Mouse (Mus musculus): ENCODE measurements around the gene Taar2. TPM values are rescaled to one million over a fixed set of nuclear protein-coding genes. Genes with fewer than 3 reads are reported as not detected.

Gene Taar2
- polyA plus RNA-seq (2015; fragmentation: Nextera tagmentation; extraction: Ambion mirVana) = not detected in 2 replicates

DNA sequence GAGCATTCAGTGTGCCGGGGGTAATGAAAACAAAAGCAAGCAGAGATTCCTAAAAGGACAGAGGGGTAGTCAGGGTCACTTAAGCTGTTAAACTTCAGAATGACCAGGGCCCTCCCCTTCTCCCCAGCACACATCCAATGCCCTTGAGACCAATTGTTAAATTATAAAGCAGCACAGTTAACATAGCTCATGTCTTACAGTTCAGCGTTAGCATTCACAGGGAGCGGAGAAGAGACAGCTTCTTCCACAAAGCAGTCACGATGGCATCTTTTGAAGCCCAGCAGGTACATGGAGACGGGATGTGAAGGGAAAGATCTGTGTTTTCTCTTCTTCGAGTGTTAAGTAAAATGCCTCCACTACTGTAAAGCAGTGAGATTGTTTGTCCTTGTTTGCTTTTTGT is at the start of gene Taar2:
Gene Taar2 (plus strand): TSS at position 261 of the 400 bp plus-strand sequence.
- H3K4me1 ChIP-seq = no peaks in the 10 kb centered on the region
- no peak within 1 kb of the TSS for H3K4me2 ChIP-seq
- H3K36me3 ChIP-seq = no peaks in the 10 kb centered on the region
- no peak within 1 kb of the TSS for H3K9ac ChIP-seq
- no peak within 1 kb of the TSS for H3K4me3 ChIP-seq
- 56% methylated on average over 6 of the region's 6 CpGs for WGBS
- H3K9me3 ChIP-seq = no peaks in the 10 kb centered on the region
- no peak for ATAC-seq (ENCODE audit: insufficient number of reproducible peaks, low FRiP score, low TSS enrichment, low read depth)
- H3K27ac ChIP-seq = no peak within 1 kb of the TSS
- H3K27me3 ChIP-seq = no peaks in the 10 kb centered on the region

DNA sequence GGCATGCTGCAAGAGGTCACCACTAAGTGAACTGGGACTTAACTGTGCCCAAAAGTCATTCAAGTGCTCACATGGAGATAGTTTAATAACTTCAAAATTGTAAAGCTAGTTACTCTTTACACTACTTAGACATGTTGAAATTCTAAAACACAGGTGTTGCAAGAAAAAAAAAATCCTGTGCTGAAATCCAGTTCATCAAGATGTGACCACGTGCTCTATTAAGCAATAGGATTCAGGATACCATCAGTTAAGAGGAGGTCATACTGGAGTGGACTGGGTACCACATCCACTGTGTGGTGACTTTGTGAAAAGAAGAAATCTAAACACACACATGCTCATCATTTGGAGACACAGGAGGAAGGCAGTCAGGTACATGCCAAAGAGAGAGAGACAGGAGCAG is 45.4 kb upstream of the Taar2 start:
- H3K9me3 ChIP-seq = no peaks in the 10 kb centered on the region
- H3K36me3 ChIP-seq = no peaks in the 10 kb centered on the region
- H3K27me3 ChIP-seq = no peaks in the 10 kb centered on the region
- H3K9ac ChIP-seq = no peak overlapping the region
- 87% methylated on average over 1 of the region's 1 CpGs for WGBS
- no peak overlapping the region for H3K4me3 ChIP-seq
- H3K4me1 ChIP-seq = no peaks in the 10 kb centered on the region
- no peak for ATAC-seq (ENCODE audit: insufficient number of reproducible peaks, low FRiP score, low TSS enrichment, low read depth)
- H3K4me2 ChIP-seq = no peak overlapping the region
- H3K27ac ChIP-seq = no peak overlapping the region

DNA sequence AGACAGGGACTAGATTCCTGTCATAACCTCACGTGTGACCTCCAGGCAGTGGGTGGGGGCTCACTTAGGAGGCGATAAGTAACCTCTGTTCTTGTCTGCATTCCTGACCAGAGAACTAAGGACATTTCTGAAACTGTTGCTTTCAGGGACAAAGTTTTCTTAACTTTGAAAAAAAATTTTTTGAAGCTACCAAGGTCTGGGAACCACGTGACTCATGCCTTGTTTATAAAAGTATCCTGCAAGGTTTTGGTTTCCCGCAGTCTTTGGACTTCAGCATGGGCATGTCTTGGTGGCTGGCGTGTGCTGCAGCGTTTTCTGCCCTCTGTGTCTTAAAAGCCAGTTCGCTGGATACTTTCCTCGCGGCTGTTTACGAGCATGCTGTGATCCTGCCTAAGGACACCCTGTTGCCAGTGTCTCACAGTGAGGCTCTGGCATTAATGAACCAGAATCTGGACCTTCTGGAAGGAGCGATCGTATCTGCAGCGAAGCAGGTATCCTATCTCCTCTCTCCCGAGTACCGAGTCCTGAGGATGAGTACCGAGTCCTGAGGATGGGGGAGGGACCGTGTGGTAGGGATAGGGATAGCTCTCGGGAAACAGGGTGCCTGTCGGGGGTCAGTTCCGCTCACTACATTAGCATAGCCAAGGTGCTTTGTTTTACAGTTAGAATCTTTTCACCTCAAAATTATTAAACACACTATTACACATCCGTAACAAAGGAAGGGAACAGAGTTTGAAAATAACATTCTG is 43.6 kb upstream of the Taar2 start, which contains the start of gene Vnn1:
Gene Vnn1 (plus strand): TSS at position 88 of the 749 bp plus-strand sequence.
- Histone ChIP-seq H3K9ac (no peak within 1 kb of the TSS), H3K36me3 (no peaks in the 10 kb centered on the region), H3K4me2 (peak within 1 kb of the TSS; percentile 52), H3K27ac (no peak within 1 kb of the TSS), H3K4me3 (peak within 1 kb of the TSS; percentile 31), H3K9me3 (no peaks in the 10 kb centered on the region), H3K27me3 (no peaks in the 10 kb centered on the region), H3K4me1 (no peaks in the 10 kb centered on the region)
- ATAC-seq (ENCODE audit: insufficient number of reproducible peaks, low FRiP score, low TSS enrichment, low read depth) = no peak
- 17% methylated on average over 21 of the region's 21 CpGs for WGBS

DNA sequence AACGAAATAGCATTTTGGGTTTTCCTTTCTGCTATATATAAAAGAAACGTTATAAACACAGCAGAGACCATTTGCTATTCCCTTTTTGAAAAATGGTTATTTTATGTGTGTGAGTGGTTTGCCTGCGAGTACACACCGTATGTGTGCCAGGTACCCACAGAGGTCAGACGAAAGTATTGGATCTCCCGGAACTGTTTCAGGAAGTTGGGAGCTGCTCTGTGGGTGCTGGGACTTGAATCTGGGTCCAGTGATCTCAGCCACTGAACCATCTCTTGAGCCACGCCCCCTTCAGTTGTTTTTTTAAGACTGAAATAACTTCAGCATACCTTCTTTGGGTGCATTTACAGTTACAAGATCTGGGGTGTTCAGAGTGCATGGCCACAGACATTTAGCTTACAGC is 43.0 kb upstream of the Taar2 start:
- WGBS = 55% methylated on average over 7 of the region's 7 CpGs
- H3K36me3 ChIP-seq = no peaks in the 10 kb centered on the region
- H3K4me3 ChIP-seq = no peak overlapping the region
- H3K9me3 ChIP-seq = no peaks in the 10 kb centered on the region
- no peaks in the 10 kb centered on the region for H3K4me1 ChIP-seq
- no peak overlapping the region for H3K9ac ChIP-seq
- no peak overlapping the region for H3K4me2 ChIP-seq
- H3K27ac ChIP-seq = no peak overlapping the region
- H3K27me3 ChIP-seq = no peaks in the 10 kb centered on the region
- ATAC-seq (ENCODE audit: insufficient number of reproducible peaks, low FRiP score, low TSS enrichment, low read depth) = no peak

DNA sequence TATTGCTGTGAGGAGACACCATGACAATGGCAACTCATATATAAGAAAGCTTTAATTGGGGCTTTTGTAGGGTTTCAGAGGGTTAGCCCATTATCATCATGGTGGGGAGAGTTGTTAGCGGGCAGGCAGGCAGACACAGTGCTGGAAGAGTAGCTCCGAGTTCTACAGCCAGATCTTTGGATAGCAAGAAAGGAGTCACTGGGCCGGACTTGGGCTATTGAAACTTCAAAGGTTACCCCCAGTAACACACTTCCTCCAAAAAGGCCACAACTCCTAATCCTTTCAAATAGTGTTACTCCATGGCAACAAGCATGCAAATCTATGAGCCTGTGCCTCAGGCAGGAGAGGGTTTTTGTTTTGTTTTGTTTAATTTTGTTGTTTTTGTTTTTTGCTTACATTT is 37.3 kb upstream of the Taar2 start:
- Histone ChIP-seq H3K4me2 (no peak overlapping the region), H3K27ac (no peak overlapping the region), H3K36me3 (no peaks in the 10 kb centered on the region), H3K4me3 (no peak overlapping the region), H3K27me3 (no peaks in the 10 kb centered on the region), H3K9me3 (no peaks in the 10 kb centered on the region), H3K4me1 (no peaks in the 10 kb centered on the region), H3K9ac (no peak overlapping the region)
- no peak for ATAC-seq (ENCODE audit: insufficient number of reproducible peaks, low FRiP score, low TSS enrichment, low read depth)
- 82% methylated on average over 3 of the region's 3 CpGs for WGBS

DNA sequence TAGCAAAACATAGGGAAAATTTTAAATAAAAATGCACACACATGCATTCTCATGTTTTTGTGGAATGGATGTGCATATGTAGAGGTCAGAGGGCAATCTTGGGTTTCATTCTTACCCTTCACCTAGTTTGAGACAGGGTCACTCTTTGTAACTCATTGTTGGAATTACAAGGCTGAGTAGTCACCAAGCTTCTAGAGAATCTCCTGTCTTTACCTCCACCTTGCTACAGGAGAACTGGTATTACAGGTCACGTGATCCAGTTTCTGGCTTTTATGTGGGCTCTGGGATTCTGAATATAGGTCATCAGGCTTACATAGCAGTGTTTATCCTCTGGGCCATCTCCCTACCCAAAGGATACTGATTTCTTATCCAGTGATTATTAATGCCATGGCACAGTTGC is 32.7 kb upstream of the Taar2 start:
- H3K4me3 ChIP-seq = no peak overlapping the region
- no peak overlapping the region for H3K4me2 ChIP-seq
- no peak for ATAC-seq (ENCODE audit: insufficient number of reproducible peaks, low FRiP score, low TSS enrichment, low read depth)
- no peak overlapping the region for H3K27ac ChIP-seq
- no peaks in the 10 kb centered on the region for H3K9me3 ChIP-seq
- H3K36me3 ChIP-seq = no peaks in the 10 kb centered on the region
- 89% methylated on average over 1 of the region's 1 CpGs for WGBS
- H3K9ac ChIP-seq = no peak overlapping the region
- no peaks in the 10 kb centered on the region for H3K27me3 ChIP-seq
- no peaks in the 10 kb centered on the region for H3K4me1 ChIP-seq

DNA sequence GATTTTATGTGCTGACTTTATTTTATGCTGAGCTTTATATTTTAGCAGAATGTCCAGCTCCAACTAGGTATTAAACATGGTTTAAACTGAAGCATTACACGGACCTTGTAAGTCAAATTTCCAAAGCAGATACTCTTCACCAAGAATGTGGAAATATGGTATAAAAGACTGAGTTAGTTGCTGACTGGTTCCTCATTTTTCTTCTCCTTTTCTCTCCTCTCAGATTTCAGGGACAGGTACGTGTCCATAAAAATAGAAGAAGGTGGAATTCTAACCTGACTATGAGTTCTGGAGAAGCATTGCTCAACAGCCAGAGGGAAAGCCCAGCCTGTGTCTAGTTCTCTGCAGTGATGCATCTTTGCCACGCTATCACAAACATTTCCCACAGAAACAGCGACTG is 18.3 kb upstream of the Taar2 start, which contains the start of gene Taar1:
Gene Taar1 (plus strand): TSS at position 301 of the 400 bp plus-strand sequence.
- Histone ChIP-seq H3K27ac (no peak within 1 kb of the TSS), H3K27me3 (no peaks in the 10 kb centered on the region), H3K4me3 (no peak within 1 kb of the TSS), H3K4me1 (no peaks in the 10 kb centered on the region), H3K9ac (no peak within 1 kb of the TSS), H3K9me3 (no peaks in the 10 kb centered on the region), H3K36me3 (no peaks in the 10 kb centered on the region), H3K4me2 (no peak within 1 kb of the TSS)
- no peak for ATAC-seq (ENCODE audit: insufficient number of reproducible peaks, low FRiP score, low TSS enrichment, low read depth)
- WGBS = 81% methylated on average over 4 of the region's 4 CpGs

DNA sequence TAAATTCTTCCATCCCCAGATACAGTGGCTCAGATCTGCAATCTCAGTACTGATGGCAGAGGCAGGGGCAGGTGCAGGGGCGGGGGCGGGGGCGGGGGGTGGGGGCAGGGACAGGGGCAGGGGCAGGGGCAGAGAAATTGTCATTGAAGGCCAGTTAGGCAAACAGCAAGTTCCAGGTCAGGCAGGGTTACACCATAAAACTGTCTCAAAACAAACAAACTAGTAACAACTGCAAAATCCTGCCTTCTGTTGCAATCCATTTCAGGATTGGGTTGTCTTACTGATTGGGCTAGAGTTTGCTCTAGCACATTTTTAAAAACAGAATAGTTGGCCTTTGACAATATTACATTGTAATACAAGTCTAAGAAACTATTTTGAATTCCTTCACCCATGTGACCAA is 15.9 kb upstream of the Taar2 start:
- no peak overlapping the region for H3K4me3 ChIP-seq
- H3K9me3 ChIP-seq = no peaks in the 10 kb centered on the region
- H3K4me1 ChIP-seq = no peaks in the 10 kb centered on the region
- H3K4me2 ChIP-seq = no peak overlapping the region
- H3K9ac ChIP-seq = no peak overlapping the region
- 53% methylated on average over 3 of the region's 3 CpGs for WGBS
- no peak overlapping the region for H3K27ac ChIP-seq
- ATAC-seq (ENCODE audit: insufficient number of reproducible peaks, low FRiP score, low TSS enrichment, low read depth) = no peak
- H3K27me3 ChIP-seq = no peaks in the 10 kb centered on the region
- no peaks in the 10 kb centered on the region for H3K36me3 ChIP-seq

DNA sequence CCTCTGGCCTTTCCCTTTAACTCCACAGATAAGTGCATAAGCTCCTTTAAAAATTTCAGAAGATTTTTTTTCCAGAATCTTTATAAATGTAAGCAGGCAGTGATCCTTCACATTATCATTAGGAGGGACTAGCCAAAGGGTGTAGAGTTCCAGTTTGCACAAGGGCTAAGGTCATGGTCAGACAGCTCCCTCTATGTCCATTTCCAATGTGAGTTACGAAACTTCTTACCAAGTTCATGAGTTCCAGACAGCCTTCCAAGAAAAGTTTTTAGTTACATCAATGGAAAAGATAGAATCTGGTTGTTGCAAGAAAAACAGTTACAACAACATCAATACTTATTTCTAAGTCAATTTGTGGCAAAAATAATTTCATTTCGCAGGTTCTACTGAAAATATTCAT is 14.4 kb upstream of the Taar2 start:
- Histone ChIP-seq H3K9me3 (no peaks in the 10 kb centered on the region), H3K9ac (no peak overlapping the region), H3K36me3 (no peaks in the 10 kb centered on the region), H3K27me3 (no peaks in the 10 kb centered on the region), H3K4me2 (no peak overlapping the region), H3K27ac (no peak overlapping the region), H3K4me3 (no peak overlapping the region), H3K4me1 (no peaks in the 10 kb centered on the region)
- ATAC-seq (ENCODE audit: insufficient number of reproducible peaks, low FRiP score, low TSS enrichment, low read depth) = no peak
- WGBS = 89% methylated on average over 2 of the region's 2 CpGs

DNA sequence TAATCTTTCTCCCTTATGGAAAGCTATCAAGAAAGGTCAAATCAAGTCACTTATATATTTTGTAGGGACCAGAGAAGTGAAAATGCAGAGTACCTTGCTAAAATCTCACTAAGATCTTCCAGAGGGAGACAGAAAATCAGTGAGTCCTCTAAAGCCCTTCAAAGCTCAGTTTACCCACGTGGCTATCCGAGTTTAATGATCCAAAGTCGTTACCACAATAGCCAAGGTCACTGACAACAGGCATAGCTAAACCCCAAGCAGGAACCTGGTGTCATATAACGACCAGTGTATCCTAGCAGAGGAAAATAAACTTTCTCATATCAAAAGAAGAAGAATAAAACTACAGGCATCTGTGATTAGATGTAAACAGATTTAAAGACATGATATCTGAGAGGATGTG is 759 bp upstream of the Taar2 start:
- Histone ChIP-seq H3K9me3 (no peaks in the 10 kb centered on the region), H3K4me2 (no peak overlapping the region), H3K9ac (no peak overlapping the region), H3K4me3 (no peak overlapping the region), H3K27me3 (no peaks in the 10 kb centered on the region), H3K36me3 (no peaks in the 10 kb centered on the region), H3K27ac (no peak overlapping the region), H3K4me1 (no peaks in the 10 kb centered on the region)
- WGBS = 27% methylated on average over 4 of the region's 4 CpGs
- ATAC-seq (ENCODE audit: insufficient number of reproducible peaks, low FRiP score, low TSS enrichment, low read depth) = no peak

DNA sequence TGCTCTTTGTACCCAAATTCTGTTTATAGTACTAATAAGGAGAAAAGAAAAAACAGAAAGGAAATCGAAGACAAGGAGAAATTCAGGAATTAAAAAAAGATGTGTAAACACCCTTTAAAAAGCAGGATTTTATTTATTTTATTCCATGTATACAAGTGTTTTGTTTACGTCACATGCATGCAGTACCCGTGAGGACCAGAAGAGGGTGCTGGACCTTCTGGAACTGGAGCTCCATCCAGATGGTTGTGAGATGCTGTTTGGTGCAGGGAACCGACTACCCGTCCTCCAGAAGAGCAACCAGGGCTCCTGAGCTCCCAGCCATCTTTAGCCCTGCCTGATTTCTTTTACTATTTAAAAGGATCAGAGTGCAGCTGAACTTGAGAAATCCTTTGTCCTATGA is 4.1 kb downstream of the Taar2 start:
- WGBS = 78% methylated on average over 5 of the region's 5 CpGs
- Histone ChIP-seq H3K27me3 (no peaks in the 10 kb centered on the region), H3K4me2 (no peak overlapping the region), H3K9ac (no peak overlapping the region), H3K4me1 (no peaks in the 10 kb centered on the region), H3K27ac (no peak overlapping the region), H3K36me3 (no peaks in the 10 kb centered on the region), H3K4me3 (no peak overlapping the region), H3K9me3 (no peaks in the 10 kb centered on the region)
- no peak for ATAC-seq (ENCODE audit: insufficient number of reproducible peaks, low FRiP score, low TSS enrichment, low read depth)

DNA sequence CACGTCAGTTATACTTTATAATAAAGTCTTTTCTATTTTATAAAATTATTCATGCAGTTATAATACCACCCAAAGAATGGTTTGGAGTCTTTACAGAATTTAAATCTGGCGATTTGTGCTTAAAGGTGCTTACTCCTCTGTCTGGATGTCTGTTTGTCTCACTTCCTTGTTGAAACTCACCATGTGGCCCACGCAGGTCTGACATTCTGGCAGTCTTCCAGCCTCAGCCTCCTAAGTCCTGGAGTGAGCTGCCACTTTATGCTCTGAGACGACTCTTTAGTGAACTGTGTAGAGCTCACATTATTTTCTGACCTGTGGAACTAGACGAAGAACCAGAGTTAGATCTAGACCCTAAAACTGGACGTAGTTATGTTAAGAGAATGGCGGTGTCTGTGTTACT is 9.7 kb downstream of the Taar2 start:
- no peak overlapping the region for H3K4me3 ChIP-seq
- H3K9me3 ChIP-seq = no peaks in the 10 kb centered on the region
- no peak for ATAC-seq (ENCODE audit: insufficient number of reproducible peaks, low FRiP score, low TSS enrichment, low read depth)
- no peak overlapping the region for H3K4me2 ChIP-seq
- H3K36me3 ChIP-seq = no peaks in the 10 kb centered on the region
- WGBS = 56% methylated on average over 7 of the region's 7 CpGs
- no peaks in the 10 kb centered on the region for H3K4me1 ChIP-seq
- no peak overlapping the region for H3K27ac ChIP-seq
- H3K27me3 ChIP-seq = no peaks in the 10 kb centered on the region
- H3K9ac ChIP-seq = no peak overlapping the region
